Mouse (Mus musculus) c-Kit-positive CD71-positive TER-119-positive erythroid progenitor cells, embryonic 14.5 days (primary cell): ENCODE measurements around the gene Itga2b.

Experiments
- DNase-seq: peaks from one replicate; pipeline ENCODE4 v3.0.0-alpha.2; 2013; ENCODE audit warnings: low spot score

Itga2b gene

GRCm38 (mm10) chr11:102469648-102470357 is at the start of gene Itga2b:
Gene Itga2b (minus strand): TSS chr11:102470122.
- DNase-seq: peak; percentile 55

GRCm38 (mm10) chr11:102514793-102515424 is 45.0 kb upstream of the Itga2b start:
- DNase-seq: no peak

- DNase-seq: no peak
These were observed 40.3 kb upstream of the Itga2b start for GRCm38 (mm10) chr11:102510226-102510625.

GRCm38 (mm10) chr11:102496732-102497131 is 26.8 kb upstream of the Itga2b start:
- no peak for DNase-seq

GRCm38 (mm10) chr11:102496206-102496605 is 26.3 kb upstream of the Itga2b start:
- no peak for DNase-seq

GRCm38 (mm10) chr11:102495742-102496141 is 25.8 kb upstream of the Itga2b start:
- DNase-seq: no peak

- DNase-seq: no peak
These were observed 25.2 kb upstream of the Itga2b start for GRCm38 (mm10) chr11:102495114-102495513.

GRCm38 (mm10) chr11:102494063-102494650 is 24.2 kb upstream of the Itga2b start:
- DNase-seq: no peak

- DNase-seq: no peak
These were observed 23.3 kb upstream of the Itga2b start for GRCm38 (mm10) chr11:102493241-102493640.

GRCm38 (mm10) chr11:102487901-102488300 is 18.0 kb upstream of the Itga2b start:
- no peak for DNase-seq

- DNase-seq: peak; percentile 67
These were observed 16.9 kb upstream of the Itga2b start for GRCm38 (mm10) chr11:102486733-102487386.

- no peak for DNase-seq
These were observed 11.9 kb upstream of the Itga2b start for GRCm38 (mm10) chr11:102481779-102482178.

- no peak for DNase-seq
These were observed 11.0 kb upstream of the Itga2b start for GRCm38 (mm10) chr11:102480897-102481296.

GRCm38 (mm10) chr11:102480111-102480510 is 10.2 kb upstream of the Itga2b start:
- no peak for DNase-seq

- DNase-seq: no peak
These were observed 9.7 kb upstream of the Itga2b start for GRCm38 (mm10) chr11:102479581-102479980.

GRCm38 (mm10) chr11:102478671-102479070 is 8.7 kb upstream of the Itga2b start:
- DNase-seq: no peak

- DNase-seq: no peak
These were observed 5.1 kb upstream of the Itga2b start for GRCm38 (mm10) chr11:102475027-102475426.

GRCm38 (mm10) chr11:102467041-102467631 is 2.8 kb downstream of the Itga2b start:
- peak; percentile 89 for DNase-seq

GRCm38 (mm10) chr11:102465713-102466436 is 4.0 kb downstream of the Itga2b start:
- DNase-seq: no peak

GRCm38 (mm10) chr11:102464901-102465300 is 5.0 kb downstream of the Itga2b start:
- no peak for DNase-seq

GRCm38 (mm10) chr11:102461764-102462163 is 8.2 kb downstream of the Itga2b start:
- DNase-seq: no peak

- no peak for DNase-seq
These were observed 9.4 kb downstream of the Itga2b start for GRCm38 (mm10) chr11:102460541-102460940.
